Mouse (Mus musculus): ENCODE data around the gene Grin2a. TPM values are rescaled to one million over a fixed set of nuclear protein-coding genes. Genes with fewer than 3 reads are reported as not detected.

Gene Grin2a
- polyA plus RNA-seq, 1 experiment from 2014 or later: 0.35 TPM

- Histone ChIP-seq H3K4me1 (ENCODE audit: control insufficient read depth in 2 of 2, insufficient read depth in 2 of 2, low read length in 2 of 2) (no peaks in the 10 kb centered on the region), H3K9ac (ENCODE audit: low read length) (no peak overlapping the region), H3K36me3 (ENCODE audit: control insufficient read depth, insufficient read depth, low read length) (no peaks in the 10 kb centered on the region), H3K4me2 (ENCODE audit: low read length) (no peak overlapping the region), H3K27me3 (ENCODE audit: control insufficient read depth, insufficient read depth, low read length) (no peaks in the 10 kb centered on the region), H3K9me3 (ENCODE audit: control insufficient read depth, low read length) (no peaks in the 10 kb centered on the region), H3K4me3 (ENCODE audit: control insufficient read depth in 1 of 2, insufficient read depth in 1 of 2, low read depth in 1 of 2, low read length in 2 of 2) (no peak overlapping the region), H3K27ac (replicated peaks in 1 of 2; ENCODE audit: control insufficient read depth in 1 of 2, insufficient read depth in 1 of 2, low read depth in 2 of 2, low read length in 2 of 2) (no peak overlapping the region)
- ATAC-seq (ENCODE audit: insufficient number of reproducible peaks, insufficient read depth, low FRiP score, low read depth): no peak
- 57% methylated on average over 9 of the region's 9 CpGs for WGBS
These were observed 461.6 kb downstream of the Grin2a start for GRCm38 (mm10) chr16:9533564-9534332.

GRCm38 (mm10) chr16:9532843-9533532 lies 462.4 kb downstream of the Grin2a start:
- 71% methylated on average over 6 of the region's 6 CpGs for WGBS
- Histone ChIP-seq H3K4me3 (ENCODE audit: control insufficient read depth in 1 of 2, insufficient read depth in 1 of 2, low read depth in 1 of 2, low read length in 2 of 2) (no peak overlapping the region), H3K27ac (replicated peaks in 1 of 2; ENCODE audit: control insufficient read depth in 1 of 2, insufficient read depth in 1 of 2, low read depth in 2 of 2, low read length in 2 of 2) (no peak overlapping the region), H3K27me3 (ENCODE audit: control insufficient read depth, insufficient read depth, low read length) (no peaks in the 10 kb centered on the region), H3K36me3 (ENCODE audit: control insufficient read depth, insufficient read depth, low read length) (no peaks in the 10 kb centered on the region), H3K9ac (ENCODE audit: low read length) (no peak overlapping the region), H3K4me2 (ENCODE audit: low read length) (no peak overlapping the region), H3K4me1 (ENCODE audit: control insufficient read depth in 2 of 2, insufficient read depth in 2 of 2, low read length in 2 of 2) (no peaks in the 10 kb centered on the region), H3K9me3 (ENCODE audit: control insufficient read depth, low read length) (no peaks in the 10 kb centered on the region)
- ATAC-seq (ENCODE audit: insufficient number of reproducible peaks, insufficient read depth, low FRiP score, low read depth): no peak

- no peak overlapping the region for H3K9ac ChIP-seq (ENCODE audit: low read length)
- no peak overlapping the region for H3K4me2 ChIP-seq (ENCODE audit: low read length)
- H3K9me3 ChIP-seq (ENCODE audit: control insufficient read depth, low read length): no peaks in the 10 kb centered on the region
- H3K4me3 ChIP-seq (ENCODE audit: control insufficient read depth in 1 of 2, insufficient read depth in 1 of 2, low read depth in 1 of 2, low read length in 2 of 2): no peak overlapping the region
- no peaks in the 10 kb centered on the region for H3K27me3 ChIP-seq (ENCODE audit: control insufficient read depth, insufficient read depth, low read length)
- H3K4me1 ChIP-seq (ENCODE audit: control insufficient read depth in 2 of 2, insufficient read depth in 2 of 2, low read length in 2 of 2): no peaks in the 10 kb centered on the region
- no peaks in the 10 kb centered on the region for H3K36me3 ChIP-seq (ENCODE audit: control insufficient read depth, insufficient read depth, low read length)
- 61% methylated on average over 5 of the region's 5 CpGs for WGBS
- H3K27ac ChIP-seq (replicated peaks in 1 of 2; ENCODE audit: control insufficient read depth in 1 of 2, insufficient read depth in 1 of 2, low read depth in 2 of 2, low read length in 2 of 2): no peak overlapping the region
- ATAC-seq (ENCODE audit: insufficient number of reproducible peaks, insufficient read depth, low FRiP score, low read depth): no peak
These were observed 468.1 kb downstream of the Grin2a start for GRCm38 (mm10) chr16:9527214-9527613.

GRCm38 (mm10) chr16:9523314-9523713 lies 472.0 kb downstream of the Grin2a start:
- H3K4me1 ChIP-seq (ENCODE audit: control insufficient read depth in 2 of 2, insufficient read depth in 2 of 2, low read length in 2 of 2): no peaks in the 10 kb centered on the region
- ATAC-seq (ENCODE audit: insufficient number of reproducible peaks, insufficient read depth, low FRiP score, low read depth): no peak
- no peaks in the 10 kb centered on the region for H3K27me3 ChIP-seq (ENCODE audit: control insufficient read depth, insufficient read depth, low read length)
- H3K9me3 ChIP-seq (ENCODE audit: control insufficient read depth, low read length): peaks cover 2% of the 10 kb centered on the region; the same call in 1 of the 2 replicates
- no peak overlapping the region for H3K27ac ChIP-seq (replicated peaks in 1 of 2; ENCODE audit: control insufficient read depth in 1 of 2, insufficient read depth in 1 of 2, low read depth in 2 of 2, low read length in 2 of 2)
- no peak overlapping the region for H3K4me3 ChIP-seq (ENCODE audit: control insufficient read depth in 1 of 2, insufficient read depth in 1 of 2, low read depth in 1 of 2, low read length in 2 of 2)
- no peak overlapping the region for H3K9ac ChIP-seq (ENCODE audit: low read length)
- no peaks in the 10 kb centered on the region for H3K36me3 ChIP-seq (ENCODE audit: control insufficient read depth, insufficient read depth, low read length)
- no peak overlapping the region for H3K4me2 ChIP-seq (ENCODE audit: low read length)

Other genes with a start within 250 kb of the Grin2a start
- gene Rpl39l, start 174.7 kb upstream of the Grin2a start, polyA plus RNA-seq (2014; fragmentation: Nextera tagmentation; extraction: Ambion mirVana): 0.53 TPM in 1 of 2 replicates, not detected in the other
- gene Atf7ip2, start 197.2 kb upstream of the Grin2a start, polyA plus RNA-seq (2014; fragmentation: Nextera tagmentation; extraction: Ambion mirVana): 0.34 and 0.38 TPM in 2 replicates

All from heart, embryonic 14.5 days (tissue).